Mouse (Mus musculus): Measurements from ENCODE around the gene Adat1. TPM values are rescaled to one million over a fixed set of nuclear protein-coding genes. Genes with fewer than 3 reads are reported as not detected.

Gene Adat1
- polyA plus RNA-seq, 1 experiment from 2014 or later = 3.0 TPM

DNA sequence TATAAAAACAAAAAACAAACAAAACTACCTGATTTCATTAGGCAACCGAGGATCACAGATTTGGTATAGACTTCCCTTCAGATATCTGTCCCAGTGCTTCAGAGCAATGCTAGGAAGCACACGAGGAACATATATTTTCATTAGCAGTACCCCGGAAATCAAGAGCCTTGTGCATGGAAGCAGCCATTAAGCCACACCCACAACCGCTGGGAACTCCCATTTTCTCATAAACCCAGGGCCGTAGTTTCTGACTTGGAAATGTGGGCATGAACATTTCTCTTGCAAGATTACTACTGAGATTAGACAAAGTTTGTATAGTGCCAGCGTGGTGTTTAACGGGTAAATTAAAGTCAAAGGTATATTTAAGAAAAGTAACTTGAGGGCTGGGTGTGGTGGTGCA lies 17.5 kb upstream of the Adat1 start:
- 73% methylated on average over 7 of the region's 7 CpGs for WGBS (ENCODE audit: insufficient replicate concordance)
- no peak overlapping the region for H3K9ac ChIP-seq (ENCODE audit: low read depth, low read length)
- H3K36me3 ChIP-seq (ENCODE audit: control insufficient read depth, insufficient read depth) = peaks cover 4% of the 10 kb centered on the region
- H3K27ac ChIP-seq (ENCODE audit: low read length) = no peak overlapping the region
- peaks cover 24% of the 10 kb centered on the region for H3K4me1 ChIP-seq (ENCODE audit: control insufficient read depth, low read depth, low read length)
- H3K4me2 ChIP-seq (ENCODE audit: low read depth, low read length) = peak overlapping the region; percentile 98; the same call in 1 of the 2 replicates
- H3K9me3 ChIP-seq (replicated peaks; ENCODE audit: control insufficient read depth, low read length) = no peaks in the 10 kb centered on the region
- no peaks in the 10 kb centered on the region for H3K27me3 ChIP-seq (ENCODE audit: control insufficient read depth, insufficient read depth, low read depth, low read length)
- no peak overlapping the region for H3K4me3 ChIP-seq (ENCODE audit: low read depth, low read length)
- no peak for ATAC-seq (ENCODE audit: low read depth)

DNA sequence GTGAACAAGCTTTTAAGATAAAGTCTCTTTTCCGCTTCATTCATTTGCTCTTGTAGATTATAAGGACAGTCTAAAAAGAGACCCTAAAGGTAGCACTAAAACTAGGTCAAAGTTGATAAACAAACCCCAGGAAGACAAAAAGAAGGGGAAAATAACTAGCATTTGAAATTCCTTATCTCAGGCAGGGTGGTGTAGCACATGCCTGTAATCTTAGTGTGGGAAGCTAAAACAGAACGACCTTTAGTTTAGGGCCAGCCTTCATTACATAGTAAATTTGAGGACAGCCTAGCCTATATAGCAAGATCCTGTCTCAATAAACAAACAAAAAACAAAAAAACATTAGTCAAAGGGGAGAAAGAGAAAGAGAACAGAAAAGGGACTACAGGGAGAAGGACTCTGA lies 15.6 kb upstream of the Adat1 start:
- Histone ChIP-seq H3K4me3 (ENCODE audit: low read depth, low read length) (no peak overlapping the region), H3K4me2 (ENCODE audit: low read depth, low read length) (no peak overlapping the region), H3K36me3 (ENCODE audit: control insufficient read depth, insufficient read depth) (peaks cover 16% of the 10 kb centered on the region), H3K9me3 (replicated peaks; ENCODE audit: control insufficient read depth, low read length) (no peaks in the 10 kb centered on the region), H3K27me3 (ENCODE audit: control insufficient read depth, insufficient read depth, low read depth, low read length) (no peaks in the 10 kb centered on the region), H3K9ac (ENCODE audit: low read depth, low read length) (no peak overlapping the region), H3K27ac (ENCODE audit: low read length) (no peak overlapping the region), H3K4me1 (ENCODE audit: control insufficient read depth, low read depth, low read length) (peaks cover 18% of the 10 kb centered on the region)
- no peak for ATAC-seq (ENCODE audit: low read depth)
- 31% methylated on average over 2 of the region's 2 CpGs for WGBS (ENCODE audit: insufficient replicate concordance)

DNA sequence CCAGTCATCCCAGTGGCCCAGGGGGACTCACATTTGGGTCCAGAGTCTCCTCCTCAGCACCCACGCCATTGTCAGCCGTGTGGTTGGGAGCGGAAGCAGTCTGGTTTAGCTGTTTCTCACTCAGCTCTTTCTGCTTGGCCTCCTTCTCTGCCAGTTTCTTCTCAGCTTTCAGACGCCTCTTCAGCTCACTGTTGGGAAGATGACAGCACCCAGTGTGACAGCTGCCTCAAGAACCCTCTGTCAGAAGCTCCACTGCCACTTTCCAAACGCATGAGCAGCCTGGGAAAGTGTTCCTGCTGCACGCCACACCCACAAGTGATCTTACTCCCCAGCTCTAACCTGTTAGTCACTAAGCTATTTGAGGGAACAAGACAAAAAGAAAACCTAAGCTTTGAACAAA lies 13.5 kb upstream of the Adat1 start:
- Histone ChIP-seq H3K36me3 (ENCODE audit: control insufficient read depth, insufficient read depth) (peaks cover 37% of the 10 kb centered on the region), H3K27me3 (ENCODE audit: control insufficient read depth, insufficient read depth, low read depth, low read length) (no peaks in the 10 kb centered on the region), H3K4me2 (ENCODE audit: low read depth, low read length) (no peak overlapping the region), H3K9ac (ENCODE audit: low read depth, low read length) (no peak overlapping the region), H3K9me3 (replicated peaks; ENCODE audit: control insufficient read depth, low read length) (no peaks in the 10 kb centered on the region), H3K4me3 (ENCODE audit: low read depth, low read length) (no peak overlapping the region), H3K27ac (ENCODE audit: low read length) (no peak overlapping the region), H3K4me1 (ENCODE audit: control insufficient read depth, low read depth, low read length) (peaks cover 13% of the 10 kb centered on the region)
- no peak for ATAC-seq (ENCODE audit: low read depth)
- 81% methylated on average over 6 of the region's 6 CpGs for WGBS (ENCODE audit: insufficient replicate concordance)

DNA sequence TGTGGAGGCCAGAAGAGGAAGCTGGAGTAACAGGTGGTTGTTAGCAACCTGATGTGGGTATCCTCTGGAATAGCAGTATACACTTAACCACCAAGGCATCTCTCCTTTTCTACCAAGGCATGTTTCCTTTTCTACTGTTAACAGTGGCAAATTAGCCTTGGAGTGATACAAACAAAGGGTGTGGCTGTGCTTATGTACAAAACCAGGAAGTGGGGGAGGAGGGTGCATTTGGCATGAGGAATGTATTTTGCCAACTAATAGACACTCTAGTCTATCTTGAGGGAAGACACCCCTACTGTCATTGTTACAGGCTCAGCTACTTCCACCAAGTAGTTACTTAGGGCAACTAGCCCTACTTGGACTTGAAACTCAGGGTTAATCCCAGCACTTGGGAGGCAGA lies 12.7 kb upstream of the Adat1 start:
- Histone ChIP-seq H3K36me3 (ENCODE audit: control insufficient read depth, insufficient read depth) (peaks cover 45% of the 10 kb centered on the region), H3K4me1 (ENCODE audit: control insufficient read depth, low read depth, low read length) (peaks cover 4% of the 10 kb centered on the region), H3K27ac (ENCODE audit: low read length) (no peak overlapping the region), H3K9me3 (replicated peaks; ENCODE audit: control insufficient read depth, low read length) (no peaks in the 10 kb centered on the region), H3K4me3 (ENCODE audit: low read depth, low read length) (no peak overlapping the region), H3K9ac (ENCODE audit: low read depth, low read length) (no peak overlapping the region), H3K4me2 (ENCODE audit: low read depth, low read length) (no peak overlapping the region), H3K27me3 (ENCODE audit: control insufficient read depth, insufficient read depth, low read depth, low read length) (no peaks in the 10 kb centered on the region)
- no peak for ATAC-seq (ENCODE audit: low read depth)

DNA sequence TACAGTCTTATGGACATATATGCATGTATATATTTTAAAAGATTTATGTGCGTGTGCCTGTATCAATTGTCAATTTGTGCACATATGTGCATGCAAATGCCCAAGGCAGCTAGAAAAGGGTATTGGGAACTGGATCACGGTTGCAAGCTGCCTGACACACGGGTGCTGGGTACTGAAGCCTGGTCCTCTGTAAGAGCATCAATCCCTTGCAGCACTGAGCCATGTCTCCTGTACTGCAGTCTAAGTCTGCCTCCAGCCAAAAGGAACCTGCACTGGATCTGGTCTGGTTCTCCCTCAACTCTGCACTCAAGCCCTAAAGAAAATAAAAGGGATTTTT lies 569 bp upstream of the Adat1 start:
- ATAC-seq (ENCODE audit: low read depth) = no peak
- Histone ChIP-seq H3K9me3 (replicated peaks; ENCODE audit: control insufficient read depth, low read length) (no peaks in the 10 kb centered on the region), H3K36me3 (ENCODE audit: control insufficient read depth, insufficient read depth) (peaks cover 29% of the 10 kb centered on the region), H3K4me1 (ENCODE audit: control insufficient read depth, low read depth, low read length) (peaks cover 4% of the 10 kb centered on the region; the same call in 1 of the 2 replicates), H3K9ac (ENCODE audit: low read depth, low read length) (no peak overlapping the region), H3K4me3 (ENCODE audit: low read depth, low read length) (peak overlapping the region; percentile 76), H3K27me3 (ENCODE audit: control insufficient read depth, insufficient read depth, low read depth, low read length) (no peaks in the 10 kb centered on the region), H3K27ac (ENCODE audit: low read length) (no peak overlapping the region), H3K4me2 (ENCODE audit: low read depth, low read length) (peak overlapping the region; percentile 82)
- 65% methylated on average over 3 of the region's 3 CpGs for WGBS (ENCODE audit: insufficient replicate concordance)

DNA sequence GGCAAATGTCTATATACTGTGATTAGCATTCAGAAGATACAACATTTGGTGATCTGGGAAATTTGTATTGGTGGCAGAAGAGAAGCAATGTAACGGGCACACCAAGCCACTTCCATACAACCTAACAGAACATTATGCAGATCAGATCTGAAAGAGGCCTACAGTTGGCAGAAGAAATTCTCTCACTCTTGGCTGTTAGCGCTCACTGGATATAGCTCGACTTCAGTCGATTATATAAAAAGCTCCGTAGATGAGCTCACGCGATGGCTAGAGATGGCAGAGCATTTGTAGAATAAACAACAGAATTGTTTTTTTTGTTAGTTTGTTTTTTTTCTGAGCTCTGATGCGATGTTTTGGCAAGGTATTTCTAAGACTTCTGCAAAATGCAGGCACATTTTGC lies 824 bp downstream of the Adat1 start:
- Histone ChIP-seq H3K27ac (ENCODE audit: low read length) (no peak overlapping the region), H3K36me3 (ENCODE audit: control insufficient read depth, insufficient read depth) (peaks cover 20% of the 10 kb centered on the region), H3K4me2 (ENCODE audit: low read depth, low read length) (peak overlapping the region; percentile 82), H3K9me3 (replicated peaks; ENCODE audit: control insufficient read depth, low read length) (no peaks in the 10 kb centered on the region), H3K9ac (ENCODE audit: low read depth, low read length) (peak overlapping the region; percentile 72), H3K27me3 (ENCODE audit: control insufficient read depth, insufficient read depth, low read depth, low read length) (no peaks in the 10 kb centered on the region), H3K4me1 (ENCODE audit: control insufficient read depth, low read depth, low read length) (peaks cover 4% of the 10 kb centered on the region; the same call in 1 of the 2 replicates), H3K4me3 (ENCODE audit: low read depth, low read length) (peak overlapping the region; percentile 76)
- 52% methylated on average over 8 of the region's 8 CpGs for WGBS (ENCODE audit: insufficient replicate concordance)
- ATAC-seq (ENCODE audit: low read depth) = no peak

DNA sequence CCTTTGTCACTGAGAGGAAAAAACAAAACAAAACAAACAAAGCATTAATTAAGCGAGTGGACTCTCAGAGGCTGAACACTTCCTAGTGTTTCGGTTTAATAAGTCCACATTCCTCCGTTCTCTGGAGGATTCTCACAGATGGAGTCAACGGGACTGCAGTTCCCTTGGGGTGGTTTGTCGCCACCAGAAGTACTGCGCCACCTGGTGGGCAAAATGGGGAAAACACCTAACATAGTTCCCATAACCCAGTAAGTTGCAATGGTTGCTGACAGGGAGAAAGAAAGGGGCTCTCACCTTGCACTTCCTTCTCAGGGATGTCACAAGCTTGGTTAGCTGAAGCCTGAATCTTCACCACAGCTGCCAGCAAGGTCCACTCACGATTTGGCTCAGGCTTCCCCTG lies 2.2 kb downstream of the Adat1 start:
- no peaks in the 10 kb centered on the region for H3K9me3 ChIP-seq (replicated peaks; ENCODE audit: control insufficient read depth, low read length)
- no peak overlapping the region for H3K9ac ChIP-seq (ENCODE audit: low read depth, low read length)
- H3K27me3 ChIP-seq (ENCODE audit: control insufficient read depth, insufficient read depth, low read depth, low read length) = no peaks in the 10 kb centered on the region
- H3K4me2 ChIP-seq (ENCODE audit: low read depth, low read length) = no peak overlapping the region
- no peak overlapping the region for H3K4me3 ChIP-seq (ENCODE audit: low read depth, low read length)
- no peak overlapping the region for H3K27ac ChIP-seq (ENCODE audit: low read length)
- WGBS (ENCODE audit: insufficient replicate concordance) = 7% methylated on average over 7 of the region's 7 CpGs
- peaks cover 16% of the 10 kb centered on the region for H3K36me3 ChIP-seq (ENCODE audit: control insufficient read depth, insufficient read depth)
- peaks cover 4% of the 10 kb centered on the region; the same call in 1 of the 2 replicates for H3K4me1 ChIP-seq (ENCODE audit: control insufficient read depth, low read depth, low read length)
- peak; percentile 35; the same call in 1 of the 2 replicates for ATAC-seq (ENCODE audit: low read depth)

DNA sequence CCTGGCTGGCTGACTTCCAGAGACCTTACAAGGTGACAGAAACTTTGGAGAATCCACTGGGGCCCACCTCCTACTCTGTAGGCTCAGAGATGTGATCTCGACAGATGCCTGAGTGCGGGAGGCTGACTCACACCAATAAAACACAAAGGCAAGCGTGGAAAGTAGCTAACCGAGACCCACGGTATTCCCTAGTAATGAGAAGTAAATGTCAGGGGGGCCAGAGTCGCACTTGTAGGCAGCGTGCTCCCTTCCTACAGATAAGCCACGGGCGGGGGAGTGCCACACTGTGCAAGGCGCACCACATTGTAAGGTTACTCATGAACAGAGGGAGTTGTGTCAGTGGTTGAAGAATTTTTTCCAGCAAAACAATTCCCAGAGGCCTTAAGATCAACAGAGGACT lies 7.6 kb downstream of the Adat1 start:
- Histone ChIP-seq H3K4me3 (ENCODE audit: low read depth, low read length) (no peak overlapping the region), H3K36me3 (ENCODE audit: control insufficient read depth, insufficient read depth) (no peaks in the 10 kb centered on the region), H3K27ac (ENCODE audit: low read length) (no peak overlapping the region), H3K4me1 (ENCODE audit: control insufficient read depth, low read depth, low read length) (no peaks in the 10 kb centered on the region), H3K9me3 (replicated peaks; ENCODE audit: control insufficient read depth, low read length) (no peaks in the 10 kb centered on the region), H3K4me2 (ENCODE audit: low read depth, low read length) (no peak overlapping the region), H3K27me3 (ENCODE audit: control insufficient read depth, insufficient read depth, low read depth, low read length) (no peaks in the 10 kb centered on the region), H3K9ac (ENCODE audit: low read depth, low read length) (no peak overlapping the region)
- no peak for ATAC-seq (ENCODE audit: low read depth)
- whole genome bisulfite sequencing (ENCODE audit: insufficient replicate concordance) = 58% methylated on average over 10 of the region's 10 CpGs

DNA sequence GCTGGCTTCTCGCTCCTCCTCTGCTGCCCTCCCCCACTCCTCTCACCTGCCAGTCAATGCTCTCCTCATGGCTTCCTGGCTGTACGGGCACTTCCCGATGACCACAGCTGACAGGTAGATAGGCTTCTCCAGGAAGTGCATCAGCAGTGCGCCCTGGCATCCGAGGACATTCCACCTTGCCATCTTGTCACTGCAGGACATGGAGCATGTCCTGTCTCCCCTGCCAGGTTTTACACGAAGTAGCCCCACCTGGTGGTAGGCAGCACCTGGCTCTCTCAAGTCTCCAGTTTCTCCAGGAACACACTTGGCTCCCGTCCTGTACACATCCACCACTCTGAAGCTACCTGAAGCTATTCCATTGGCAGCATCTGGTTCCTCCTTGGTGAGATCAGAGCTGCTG lies 10.0 kb downstream of the Adat1 start:
- Histone ChIP-seq H3K4me2 (ENCODE audit: low read depth, low read length) (no peak overlapping the region), H3K27me3 (ENCODE audit: control insufficient read depth, insufficient read depth, low read depth, low read length) (no peaks in the 10 kb centered on the region), H3K9me3 (replicated peaks; ENCODE audit: control insufficient read depth, low read length) (no peaks in the 10 kb centered on the region), H3K4me3 (ENCODE audit: low read depth, low read length) (no peak overlapping the region), H3K9ac (ENCODE audit: low read depth, low read length) (no peak overlapping the region), H3K4me1 (ENCODE audit: control insufficient read depth, low read depth, low read length) (no peaks in the 10 kb centered on the region), H3K27ac (ENCODE audit: low read length) (no peak overlapping the region), H3K36me3 (ENCODE audit: control insufficient read depth, insufficient read depth) (no peaks in the 10 kb centered on the region)
- 77% methylated on average over 7 of the region's 7 CpGs for WGBS (ENCODE audit: insufficient replicate concordance)
- no peak for ATAC-seq (ENCODE audit: low read depth)

DNA sequence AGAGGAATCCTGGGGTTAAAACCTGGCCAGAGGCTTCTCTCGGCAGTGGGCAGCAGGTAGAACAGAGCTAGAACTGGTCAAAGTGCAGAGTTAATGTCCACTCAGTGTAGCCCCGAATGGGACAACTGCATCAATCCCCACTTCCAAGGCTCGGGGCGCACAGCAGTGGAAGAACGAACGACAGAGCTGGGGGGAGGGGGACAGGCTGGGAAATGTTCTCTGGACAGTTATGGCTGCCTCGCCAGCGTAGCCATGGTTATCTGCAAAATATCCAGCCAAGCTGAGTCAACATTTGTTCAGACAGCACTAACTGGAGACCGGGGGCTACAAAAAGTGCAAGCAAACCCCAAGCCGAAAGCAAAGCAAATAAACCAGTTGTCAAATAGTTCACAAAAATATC lies 14.0 kb downstream of the Adat1 start:
- H3K27ac ChIP-seq (ENCODE audit: low read length) = peak overlapping the region; percentile 37

More for the DNA sequence above, 14.0 kb downstream of the Adat1 start:
- 68% methylated on average over 10 of the region's 10 CpGs for WGBS (ENCODE audit: insufficient replicate concordance)
- Histone ChIP-seq H3K4me3 (ENCODE audit: low read depth, low read length) (no peak overlapping the region), H3K4me1 (ENCODE audit: control insufficient read depth, low read depth, low read length) (no peaks in the 10 kb centered on the region), H3K9me3 (replicated peaks; ENCODE audit: control insufficient read depth, low read length) (no peaks in the 10 kb centered on the region), H3K4me2 (ENCODE audit: low read depth, low read length) (peak overlapping the region; percentile 28), H3K36me3 (ENCODE audit: control insufficient read depth, insufficient read depth) (peaks cover 7% of the 10 kb centered on the region; the same call in 1 of the 2 replicates), H3K9ac (ENCODE audit: low read depth, low read length) (no peak overlapping the region), H3K27me3 (ENCODE audit: control insufficient read depth, insufficient read depth, low read depth, low read length) (no peaks in the 10 kb centered on the region)
- ATAC-seq (ENCODE audit: low read depth) = peak; percentile 43
